Mouse (Mus musculus) cerebellum, adult 2 months (tissue): ENCODE data around the gene Hyou1. TPM values are rescaled to one million over a fixed set of nuclear protein-coding genes. Genes with fewer than 3 reads are reported as not detected.

Experiments used
- DNase-seq, 2 experiments: peaks; one replicate each; pipeline ENCODE4 v3.0.0; 2021
- H3K27ac ChIP-seq: fragments of 200-500 bp; 2 replicates; pipeline ENCODE4 v1.5.1; 2012; ENCODE audit warnings: low read length, control low read depth, inconsistent platforms; ENCODE audit not compliant: insufficient read depth
- H3K27me3 ChIP-seq: fragments of 200-500 bp; 2 replicates; pipeline ENCODE4 v1.6.1; 2012; ENCODE audit warnings: inconsistent platforms, mild to moderate bottlenecking, low read length, moderate library complexity; ENCODE audit not compliant: control insufficient read depth, insufficient read depth
- H3K4me1 ChIP-seq: fragments of 200-500 bp; 2 replicates; pipeline ENCODE4 v1.6.1; 2011; ENCODE audit warnings: low read length; ENCODE audit not compliant: control insufficient read depth, insufficient read depth
- H3K4me3 ChIP-seq: fragments of 200-500 bp; replicated peaks from 2 replicates; pipeline ENCODE3; 2011; ENCODE audit warnings: mild to moderate bottlenecking, low read depth, low read length, control low read depth; ENCODE audit not compliant: insufficient read depth
- CTCF ChIP-seq: fragments of 200-500 bp; IDR thresholded peaks from 2 replicates; pipeline ENCODE4 v1.5.1; 2011; ENCODE audit warnings: low read depth, mild to moderate bottlenecking, control low read depth, low read length, moderate library complexity, borderline replicate concordance; ENCODE audit not compliant: insufficient read depth
- POLR2A ChIP-seq: fragments of 200-500 bp; IDR thresholded peaks from 2 replicates; pipeline ENCODE4 v1.6.1; 2011; ENCODE audit warnings: low read length, control low read depth, borderline replicate concordance; ENCODE audit not compliant: insufficient read depth
- WGBS: fragments of 180-500 bp; shearing (Covaris S2); methylation state at CpG from one replicate; pipeline ENCODE4 v1.1.7; 2018; 5-methylcytosine and 5-hydroxymethylcytosine counted together
- polyA plus RNA-seq: library from polyadenylated mRNA; depleted of rRNA; stranded (reverse); fragments of >200 nt; gene quantifications from 2 replicates; pipeline ENCODE4 v1.2.3, GENCODE M21; 2012

Hyou1 gene
- polyA plus RNA-seq, 1 experiment, result 55.0 TPM

DNA sequence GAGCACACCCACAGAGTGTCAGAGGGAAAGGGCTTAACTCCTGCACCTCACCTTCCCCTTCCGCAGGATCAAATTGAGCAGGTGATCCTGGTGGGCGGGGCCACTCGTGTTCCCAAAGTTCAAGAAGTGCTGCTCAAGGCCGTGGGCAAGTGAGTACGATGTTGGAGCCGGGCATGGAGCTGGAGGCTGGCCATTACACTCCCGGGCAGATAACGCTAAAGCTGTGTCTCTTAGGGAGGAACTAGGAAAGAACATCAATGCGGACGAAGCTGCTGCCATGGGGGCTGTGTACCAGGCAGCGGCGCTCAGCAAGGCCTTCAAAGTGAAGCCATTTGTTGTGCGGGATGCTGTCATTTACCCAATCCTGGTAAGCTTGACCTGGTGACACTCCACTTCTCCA lies 5.3 kb downstream of the Hyou1 start:
- TF ChIP-seq CTCF, result no peak
- TF ChIP-seq POLR2A, result no peak
- H3K27ac ChIP-seq, result no peak overlapping the region
- WGBS, result 91% methylated on average over 13 of the region's 13 CpGs

DNA sequence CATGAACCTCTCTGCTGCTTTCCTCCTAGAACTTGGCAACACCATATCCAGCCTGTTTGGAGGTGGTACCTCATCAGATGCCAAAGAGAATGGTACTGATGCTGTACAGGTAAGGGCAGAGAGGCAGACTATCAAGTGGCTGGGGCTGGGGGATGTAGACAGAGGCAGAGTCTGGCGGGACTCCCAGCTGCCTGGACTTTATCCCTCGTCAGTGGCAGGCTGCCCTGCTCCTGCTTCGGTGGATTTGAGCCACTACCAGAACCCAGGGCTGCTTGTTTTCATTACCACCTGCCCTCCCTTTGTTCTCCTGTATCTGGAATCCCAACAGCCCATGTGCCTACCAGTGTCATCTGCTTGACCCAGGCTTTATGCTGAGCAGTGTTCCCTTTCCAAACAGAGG lies 7.9 kb downstream of the Hyou1 start:
- H3K4me3 ChIP-seq, result no peak overlapping the region
- 46% methylated on average over 3 of the region's 3 CpGs for WGBS
- TF ChIP-seq POLR2A (no peak), CTCF (no peak)
- H3K27ac ChIP-seq, result no peak overlapping the region
- DNase-seq, result no peak
- no peaks in the 10 kb centered on the region for H3K4me1 ChIP-seq
- H3K27me3 ChIP-seq, result no peaks in the 10 kb centered on the region

More for the DNA sequence above, 5.3 kb downstream of the Hyou1 start:
- Histone ChIP-seq H3K27me3 (no peaks in the 10 kb centered on the region), H3K4me3 (no peak overlapping the region), H3K4me1 (no peaks in the 10 kb centered on the region)
- DNase-seq, result no peak

DNA sequence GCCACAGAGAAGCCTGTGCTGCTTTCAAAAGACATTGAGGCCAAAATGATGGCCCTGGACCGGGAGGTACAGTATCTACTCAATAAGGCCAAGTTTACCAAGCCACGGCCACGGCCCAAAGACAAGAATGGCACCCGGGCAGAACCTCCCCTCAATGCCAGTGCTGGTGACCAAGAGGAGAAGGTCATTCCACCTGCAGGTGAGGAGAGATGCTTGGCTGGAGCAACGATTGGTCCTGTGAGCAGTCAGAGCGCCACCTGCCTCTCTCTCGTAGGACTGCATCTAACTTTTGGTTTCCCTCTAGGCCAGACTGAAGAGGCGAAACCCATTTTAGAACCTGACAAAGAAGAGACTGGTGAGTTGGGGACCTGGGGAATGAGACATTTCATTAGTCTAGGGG lies 10.0 kb downstream of the Hyou1 start:
- Histone ChIP-seq H3K27ac (no peak overlapping the region), H3K4me1 (no peaks in the 10 kb centered on the region), H3K27me3 (no peaks in the 10 kb centered on the region), H3K4me3 (no peak overlapping the region)
- TF ChIP-seq CTCF (peak; percentile 87), POLR2A (no peak)
- DNase-seq, result peak; percentile 71 to 74
- 33% methylated on average over 8 of the region's 8 CpGs for WGBS

DNA sequence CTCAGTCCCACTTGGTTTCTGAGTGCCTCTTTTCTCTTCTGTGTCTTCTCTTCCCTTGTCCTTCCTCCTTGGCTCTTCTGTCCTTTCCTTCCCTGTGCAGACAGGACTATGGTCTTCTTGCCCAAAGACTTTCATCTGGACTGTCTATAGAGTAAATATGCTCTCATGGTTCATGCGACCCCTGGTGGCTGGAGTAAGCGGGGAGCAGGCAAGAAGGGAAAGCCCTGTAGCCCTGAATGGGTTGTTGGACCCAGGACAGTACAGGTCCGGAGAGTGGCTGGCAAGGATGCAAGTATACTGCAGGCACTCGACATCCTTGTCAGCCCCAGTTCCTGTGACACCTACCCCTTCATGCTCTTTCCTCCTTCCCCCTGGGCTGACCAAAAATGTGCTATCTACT lies 12.2 kb downstream of the Hyou1 start:
- TF ChIP-seq CTCF (peak; percentile 71), POLR2A (no peak)
- Histone ChIP-seq H3K4me3 (no peak overlapping the region), H3K27me3 (no peaks in the 10 kb centered on the region), H3K4me1 (no peaks in the 10 kb centered on the region), H3K27ac (no peak overlapping the region)
- DNase-seq, result peak; percentile 66 to 73
- 9% methylated on average over 4 of the region's 4 CpGs for WGBS

DNA sequence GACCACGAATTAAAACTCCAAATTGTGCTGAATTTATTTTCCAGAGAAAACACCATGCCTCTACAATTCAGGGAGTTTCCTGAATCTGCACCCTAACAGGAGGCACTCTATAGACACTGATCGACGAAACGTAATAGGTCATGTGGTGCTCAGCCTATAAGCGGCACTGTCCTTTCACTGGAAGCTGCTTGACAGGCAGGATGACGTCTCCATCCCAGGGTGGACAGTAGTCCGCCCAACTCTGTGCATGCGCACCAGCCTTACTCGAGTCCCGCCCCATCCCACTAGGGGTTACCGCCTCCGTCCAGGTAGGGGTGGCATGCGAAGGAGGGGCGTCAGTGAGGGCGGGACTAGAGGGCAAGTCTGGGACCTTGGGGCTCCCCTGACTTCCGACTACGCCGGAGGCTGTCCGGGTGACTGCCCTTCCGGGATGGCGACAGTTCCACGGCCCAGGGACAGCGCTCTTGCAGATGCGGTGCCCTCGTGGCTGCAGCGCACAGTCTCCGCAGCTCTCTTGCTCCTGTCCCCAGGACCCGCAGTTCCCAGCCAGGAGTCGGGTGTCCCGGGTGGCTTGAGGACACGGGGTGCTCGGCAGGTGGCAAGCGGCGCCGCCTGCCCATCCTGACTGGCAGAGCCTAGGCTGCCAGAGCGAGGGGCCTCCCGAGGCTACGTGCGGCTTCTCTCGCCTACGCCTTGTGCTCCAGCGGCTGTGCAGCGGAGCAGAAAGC lies 17.6 kb downstream of the Hyou1 start, which contains the start of gene Slc37a4:
Gene Slc37a4 (plus strand): TSS at position 169 of the 728 bp plus-strand sequence.
- peak within 1 kb of the TSS; percentile 22 for H3K27ac ChIP-seq
- peaks cover 8% of the 10 kb centered on the region; the same call in 1 of the 2 replicates for H3K4me1 ChIP-seq
- peak; percentile 84 for TF ChIP-seq POLR2A
- no peak for TF ChIP-seq CTCF
- no peaks in the 10 kb centered on the region for H3K27me3 ChIP-seq
- peak; percentile 97 to 99 for DNase-seq
- under 1% methylated on average over 43 of the region's 43 CpGs for WGBS
- peak within 1 kb of the TSS; percentile 62 for H3K4me3 ChIP-seq

DNA sequence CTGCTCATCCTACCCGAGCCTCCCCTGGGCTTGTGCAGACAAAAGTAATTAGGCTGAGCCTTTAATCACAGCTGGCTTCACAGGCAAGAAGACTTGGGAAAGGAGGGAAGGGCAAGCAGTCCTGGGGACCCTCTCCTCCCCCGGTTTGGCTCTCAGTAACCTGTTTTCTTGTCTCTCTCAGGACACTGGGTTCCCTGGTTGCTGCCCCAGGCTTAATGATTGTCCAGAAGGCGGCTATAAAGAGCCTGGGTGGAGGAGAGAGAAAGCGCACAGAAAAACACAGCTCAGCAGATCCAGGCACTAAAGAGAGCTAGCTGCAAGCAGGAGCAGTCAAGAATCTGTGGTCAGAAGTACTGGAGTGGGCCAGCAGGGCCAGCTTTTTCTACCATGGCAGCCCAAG lies 18.8 kb downstream of the Hyou1 start:
- DNase-seq, result no peak
- TF ChIP-seq POLR2A (no peak), CTCF (no peak)
- peaks cover 8% of the 10 kb centered on the region; the same call in 1 of the 2 replicates for H3K4me1 ChIP-seq
- H3K27ac ChIP-seq, result no peak overlapping the region
- WGBS, result 29% methylated on average over 4 of the region's 4 CpGs
- no peaks in the 10 kb centered on the region for H3K27me3 ChIP-seq
- H3K4me3 ChIP-seq, result peak overlapping the region; percentile 14

DNA sequence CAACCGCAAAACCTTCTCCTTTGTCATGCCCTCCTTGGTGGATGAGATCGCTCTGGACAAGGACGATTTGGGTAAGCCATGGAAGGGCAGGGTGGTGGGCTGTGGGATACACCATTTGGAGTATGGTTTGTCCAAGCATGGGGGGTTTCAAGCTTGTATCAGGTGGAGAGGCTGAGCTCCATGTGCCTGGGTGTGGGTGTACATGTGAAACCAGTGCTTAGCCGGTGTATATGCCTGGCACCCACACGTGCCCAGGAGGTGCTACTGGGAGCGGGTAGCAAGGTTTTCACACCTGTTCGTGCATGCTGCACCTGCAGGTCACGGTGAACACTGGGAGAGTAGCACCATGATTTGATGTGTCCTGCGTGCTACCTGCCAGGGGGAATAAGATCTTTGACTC lies 19.3 kb downstream of the Hyou1 start:
- Histone ChIP-seq H3K4me3 (no peak overlapping the region), H3K27ac (no peak overlapping the region), H3K4me1 (peaks cover 8% of the 10 kb centered on the region; the same call in 1 of the 2 replicates), H3K27me3 (no peaks in the 10 kb centered on the region)
- TF ChIP-seq POLR2A, result no peak
- peak in 1 of 2 experiments; percentile 22 for DNase-seq
- 79% methylated on average over 9 of the region's 9 CpGs for WGBS

DNA sequence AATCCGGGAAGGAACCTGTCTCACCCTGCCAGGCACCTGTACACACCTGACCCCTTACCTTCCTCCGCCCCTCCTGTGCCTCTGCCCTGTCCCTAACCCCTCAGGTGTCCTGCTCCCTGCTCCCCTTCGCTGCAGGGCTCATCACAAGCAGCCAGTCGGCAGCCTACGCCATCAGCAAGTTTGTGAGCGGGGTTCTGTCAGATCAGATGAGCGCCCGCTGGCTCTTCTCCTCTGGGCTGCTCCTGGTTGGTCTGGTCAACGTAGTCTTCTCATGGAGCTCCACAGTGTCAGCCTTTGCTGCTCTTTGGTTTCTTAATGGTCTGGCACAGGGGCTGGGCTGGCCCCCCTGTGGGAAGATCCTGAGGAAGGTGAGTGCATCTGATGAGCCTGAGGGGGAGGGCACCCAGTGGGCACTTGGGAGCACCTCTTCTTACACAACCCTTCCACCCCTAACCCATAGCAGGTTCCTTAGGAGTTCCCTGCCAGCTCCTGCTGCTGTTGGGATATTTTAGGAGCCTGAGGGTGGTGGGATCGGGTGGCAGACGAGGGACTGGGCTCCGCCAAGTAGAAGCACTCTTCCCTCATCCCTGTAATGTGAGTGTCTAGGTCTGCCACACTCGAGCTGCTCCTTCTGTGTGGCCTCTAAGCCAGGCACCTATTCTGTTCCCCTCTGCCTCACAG lies 20.0 kb downstream of the Hyou1 start:
- WGBS, result 57% methylated on average over 13 of the region's 13 CpGs
- H3K4me3 ChIP-seq, result no peak overlapping the region
- peaks cover 8% of the 10 kb centered on the region; the same call in 1 of the 2 replicates for H3K4me1 ChIP-seq
- no peaks in the 10 kb centered on the region for H3K27me3 ChIP-seq
- no peak overlapping the region for H3K27ac ChIP-seq
- DNase-seq, result peak in 1 of 2 experiments; percentile 24
- TF ChIP-seq CTCF, result no peak
- no peak for TF ChIP-seq POLR2A
